Mouse (Mus musculus) left cerebral cortex, postnatal 36 days (tissue): ENCODE measurements around the gene Adipor1. TPM values are rescaled to one million over a fixed set of nuclear protein-coding genes. Genes with fewer than 3 reads are reported as not detected.

Experiments
- DNase-seq, 2 experiments: peaks; one replicate each; pipeline ENCODE4 v3.0.0; 2021 to 2022; ENCODE audit warnings: low spot score in 2 of 2, mixed read lengths in 1 of 2
- intact Hi-C: fragments of 180-260 bp; cut with DNase I; formaldehyde crosslinking; loops from one replicate; pipeline ENCODE4 v1.15.1; 2025
- total RNA-seq, 2 experiments: library from RNA; stranded (reverse); gene quantifications; 2 replicates each; pipeline ENCODE4 v1.2.3; 2021

Adipor1 gene
- total RNA-seq, 2 experiments from 2014 or later, result 60.2 to 62.8 TPM

GRCm38 (mm10) chr1:134460294-134461284 is 45.4 kb downstream of the Adipor1 start:
- no peak for DNase-seq
- intact Hi-C loops, result no loop called here

Other genes starting within 250 kb of the Adipor1 start
- 10 to 100 TPM; 12.0 to 12.4 TPM for gene Chil1, start 233.2 kb upstream of the Adipor1 start, total RNA-seq
- gene Mybph, start 221.9 kb upstream of the Adipor1 start, total RNA-seq, result under 1 TPM in 1 of 2 experiments, not detected in 1; 0.27 TPM
- gene Adora1, start 179.9 kb upstream of the Adipor1 start, total RNA-seq, result 100 to 1,000 TPM; 175 to 206 TPM
- gene Myog, start 125.4 kb upstream of the Adipor1 start, total RNA-seq, result not detected
- gene Ppfia4, start 82.5 kb upstream of the Adipor1 start, total RNA-seq, result 10 to 100 TPM; 48.4 to 49.5 TPM
- 10 to 100 TPM; 80.1 to 87.0 TPM for gene Tmem183a, start 53.4 kb upstream of the Adipor1 start, total RNA-seq
- gene 4933406M09Rik, start 29.4 kb upstream of the Adipor1 start, total RNA-seq, result not detected
- gene Cyb5r1, start 9.8 kb upstream of the Adipor1 start, total RNA-seq, result 10 to 100 TPM; 18.9 to 19.9 TPM
- 10 to 100 TPM; 36.4 to 37.1 TPM for gene Klhl12, start 40.2 kb downstream of the Adipor1 start, total RNA-seq
- gene Rabif, start 79.3 kb downstream of the Adipor1 start, total RNA-seq, result 10 to 100 TPM; 26.1 to 29.5 TPM
- gene Mgat4e, start 134.3 kb downstream of the Adipor1 start, total RNA-seq, result not detected
- 10 to 100 TPM; 57.7 to 67.6 TPM for gene Kdm5b, start 144.8 kb downstream of the Adipor1 start, total RNA-seq
- 10 to 100 TPM; 49.4 to 71.5 TPM for gene Syt2, start 231.3 kb downstream of the Adipor1 start, total RNA-seq